Mouse (Mus musculus) heart, postnatal 0 days (tissue): Measurements from ENCODE around the gene Pla2g12b.

ENCODE experiments used
- CTCF ChIP-seq: IDR thresholded peaks from 2 replicates; pipeline ENCODE4 v1.5.1; 2016; ENCODE audit warnings: antibody characterized with exemption, control low read depth, low read depth
- EP300 ChIP-seq: IDR thresholded peaks from 2 replicates; pipeline ENCODE4 v1.6.1; 2016; ENCODE audit warnings: antibody characterized with exemption, low read depth

DNA sequence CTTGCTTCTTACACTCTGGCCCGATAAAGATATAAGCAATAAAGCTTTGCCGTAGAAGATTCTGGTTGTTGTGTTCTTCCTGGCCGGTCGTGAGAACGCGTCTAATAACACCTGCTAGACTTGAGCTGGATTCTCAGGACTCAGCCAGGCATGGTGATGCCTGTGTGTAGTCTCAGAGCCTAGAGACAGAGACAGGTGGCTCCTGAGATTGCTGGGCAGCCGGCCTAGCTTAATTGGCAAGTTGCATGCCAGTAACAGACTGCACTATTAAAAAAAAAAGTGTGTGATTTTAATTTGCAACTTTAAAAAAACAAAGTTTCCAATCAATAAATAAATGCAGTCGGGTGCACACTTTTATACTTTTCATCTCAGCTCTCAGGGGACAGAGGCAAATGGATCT is 16.5 kb upstream of the Pla2g12b start:
- TF ChIP-seq CTCF: no peak
- no peak for TF ChIP-seq EP300
